Comparison of ENCODE assay signal across 28 mouse cellular contexts in the genomic region with DNA sequence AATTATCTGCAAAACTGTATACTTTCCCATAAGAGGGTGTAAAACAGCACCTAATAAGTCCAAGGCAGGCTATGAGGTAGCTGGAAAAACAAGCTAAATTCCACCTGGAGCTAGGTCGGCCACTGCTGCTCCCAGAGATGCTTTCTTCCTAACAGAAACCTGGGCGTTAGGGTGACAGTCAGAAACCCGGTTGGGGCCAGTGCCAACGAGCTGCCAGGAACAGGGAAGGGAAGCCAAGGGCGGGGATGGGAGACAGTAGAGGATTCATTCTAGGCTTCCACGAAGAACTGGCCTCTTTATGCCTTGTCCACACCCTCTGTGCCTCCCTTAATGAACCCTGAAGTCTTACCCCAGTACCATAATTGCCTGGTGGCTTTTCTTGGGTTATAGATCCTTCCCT.
A peak's percentile ranks its signal among the peaks of the same experiment; 100 is the strongest.
DNase-seq lines count a peak whose midpoint lies in the region; ATAC-seq and TF ChIP-seq lines count a peak whose summit lies in the region.
"Had no signal": no experiment of that assay in that cellular context is flagged by ENCODE, and none has a peak within 500 bp of the region (broad histone marks: within the 10 kb centered on the region; RNA-seq: fewer than 3 reads in every experiment).

No protein-coding gene starts in this region.

- TF ChIP-seq CTCF in kidney, adult 2 months (conservative IDR thresholded peaks at IDR 0.05; ENCODE audit: insufficient read depth, insufficient read length, low read depth, low read length), result no peak

- no peak for TF ChIP-seq POLR2A in kidney, adult 2 months (IDR thresholded peaks at IDR 0.05; ENCODE audit: low read depth, low read length)

- DNase-seq in adrenal gland, adult 2 months, result peak; percentile 9
- DNase-seq in adrenal gland, postnatal 4 days (ENCODE audit: low spot score in 2 of 2), result no peak
- DNase-seq in cerebellum, postnatal 36 days, result peak; percentile 7 to 10
- no peak for DNase-seq in cerebellum, adult 9-10 months
- peak; percentile 41 for DNase-seq in kidney, adult 2 months
- DNase-seq in kidney, adult 18-20 months, result no peak
- DNase-seq in kidney, postnatal 25 days, result peak; percentile 40 to 49
- DNase-seq in forebrain, embryonic 11.5 days (ENCODE audit: low spot score), result no peak
- DNase-seq: adrenal gland, postnatal 10 days; right cerebral cortex, postnatal 25 days; thymus, adult 18-20 months; thymus, postnatal 36 days had no signal

- ATAC-seq in forebrain, embryonic 11.5 days (replicated peaks; ENCODE audit: low FRiP score), result no peak
- ATAC-seq: activated CD4-positive, CD25-positive, alpha-beta regulatory T cell, adult 4 months; forebrain, embryonic 13.5 days; inflammation-experienced regulatory T-cells, adult 6 months; midbrain, embryonic 16.5 days had no signal

- H3K4me2 ChIP-seq in forebrain, embryonic 11.5 days (ENCODE audit: low read depth, low read length, severe bottlenecking), result no peak overlapping the region
- H3K4me2 ChIP-seq: embryonic facial prominence, embryonic 15.5 days; forebrain, embryonic 13.5 days; hindbrain, embryonic 15.5 days; limb, embryonic 13.5 days; liver, embryonic 11.5 days; lung, embryonic 15.5 days; midbrain, embryonic 11.5 days; stomach, embryonic 15.5 days had no signal

- no peak overlapping the region for H3K4me3 ChIP-seq in kidney, adult 2 months (ENCODE audit: insufficient read depth, low read depth, low read length)
- no peak overlapping the region for H3K4me3 ChIP-seq in forebrain, embryonic 11.5 days (ENCODE audit: low read depth, low read length)
- H3K4me3 ChIP-seq: embryonic facial prominence, embryonic 10.5 days; embryonic facial prominence, embryonic 15.5 days; forebrain, embryonic 13.5 days; hindbrain, embryonic 10.5 days; hindbrain, embryonic 15.5 days; layer of hippocampus, adult 2 months; limb, embryonic 13.5 days; lung, embryonic 15.5 days; stomach, embryonic 15.5 days had no signal

- H3K4me1 ChIP-seq in kidney, adult 2 months (ENCODE audit: control insufficient read depth, insufficient read depth, low read length), result no peaks in the 10 kb centered on the region; the same call in 1 of the 2 replicates
- no peaks in the 10 kb centered on the region for H3K4me1 ChIP-seq in forebrain, embryonic 11.5 days (replicated peaks; ENCODE audit: control insufficient read depth, insufficient read depth, low read length)
- H3K4me1 ChIP-seq: limb, embryonic 13.5 days; stomach, embryonic 15.5 days had no signal

- no peaks in the 10 kb centered on the region for H3K36me3 ChIP-seq in kidney, adult 2 months (ENCODE audit: control insufficient read depth, insufficient read depth, low read length)
- no peaks in the 10 kb centered on the region for H3K36me3 ChIP-seq in forebrain, embryonic 11.5 days (ENCODE audit: control insufficient read depth, insufficient read depth, low read length)
- H3K36me3 ChIP-seq: embryonic facial prominence, embryonic 10.5 days; embryonic facial prominence, embryonic 15.5 days; hindbrain, embryonic 10.5 days; hindbrain, embryonic 15.5 days; limb, embryonic 13.5 days; lung, embryonic 15.5 days; stomach, embryonic 15.5 days had no signal

- no peaks in the 10 kb centered on the region for H3K9me3 ChIP-seq in forebrain, embryonic 11.5 days (ENCODE audit: control insufficient read depth, low read length)
- H3K9me3 ChIP-seq: embryonic facial prominence, embryonic 10.5 days; embryonic facial prominence, embryonic 15.5 days; forebrain, embryonic 13.5 days; hindbrain, embryonic 10.5 days; hindbrain, embryonic 15.5 days; limb, embryonic 13.5 days; lung, embryonic 15.5 days; stomach, embryonic 15.5 days had no signal

- WGBS in kidney, adult 2 months, result 80% methylated on average over 6 of the region's 6 CpGs
- 89% methylated on average over 6 of the region's 6 CpGs for WGBS in forebrain, embryonic 11.5 days

- H3K27ac ChIP-seq in kidney, adult 2 months (ENCODE audit: insufficient read depth, low read depth, low read length), result no peak overlapping the region
- H3K27ac ChIP-seq in forebrain, embryonic 11.5 days (ENCODE audit: low read depth, low read length), result no peak overlapping the region
- H3K27ac ChIP-seq: embryonic facial prominence, embryonic 10.5 days; forebrain, embryonic 13.5 days; hindbrain, embryonic 10.5 days; hindbrain, embryonic 15.5 days; kidney, postnatal 0 days; layer of hippocampus, adult 2 months; limb, embryonic 13.5 days; lung, embryonic 15.5 days; stomach, embryonic 15.5 days had no signal

- no peak overlapping the region for H3K9ac ChIP-seq in forebrain, embryonic 11.5 days (ENCODE audit: low read length)
- H3K9ac ChIP-seq: embryonic facial prominence, embryonic 15.5 days; forebrain, embryonic 13.5 days; hindbrain, embryonic 15.5 days; limb, embryonic 13.5 days; lung, embryonic 15.5 days; stomach, embryonic 15.5 days had no signal

- no peaks in the 10 kb centered on the region for H3K27me3 ChIP-seq in kidney, adult 2 months (replicated peaks; ENCODE audit: control insufficient read depth, insufficient read depth, low read length)
- H3K27me3 ChIP-seq in forebrain, embryonic 11.5 days (ENCODE audit: control insufficient read depth, insufficient read depth, low read length), result no peaks in the 10 kb centered on the region
- H3K27me3 ChIP-seq: CH12.LX; embryonic facial prominence, embryonic 15.5 days; forebrain, embryonic 13.5 days; hindbrain, embryonic 15.5 days; limb, embryonic 13.5 days; stomach, embryonic 15.5 days had no signal

Comparison
In these comparisons a context has a peak if more than half of its experiments do, and no peak if none do; other contexts are left out.
1. DNase-seq: peak in adrenal gland, adult 2 months (single experiment), cerebellum, postnatal 36 days (2 of 2), kidney, adult 2 months (single experiment) and kidney, postnatal 25 days (2 of 2); none in adrenal gland, postnatal 4 days (0 of 2), cerebellum, adult 9-10 months (single experiment), kidney, adult 18-20 months (single experiment) and forebrain, embryonic 11.5 days (single experiment).